Mouse (Mus musculus): ENCODE measurements at regions not wholly inside any gene's neighbourhood (a gene's known extent, or its start where the extent isn't known, plus 50 kb on each side); places are given as distances from the start of the nearest gene placed in this dataset.

DNA sequence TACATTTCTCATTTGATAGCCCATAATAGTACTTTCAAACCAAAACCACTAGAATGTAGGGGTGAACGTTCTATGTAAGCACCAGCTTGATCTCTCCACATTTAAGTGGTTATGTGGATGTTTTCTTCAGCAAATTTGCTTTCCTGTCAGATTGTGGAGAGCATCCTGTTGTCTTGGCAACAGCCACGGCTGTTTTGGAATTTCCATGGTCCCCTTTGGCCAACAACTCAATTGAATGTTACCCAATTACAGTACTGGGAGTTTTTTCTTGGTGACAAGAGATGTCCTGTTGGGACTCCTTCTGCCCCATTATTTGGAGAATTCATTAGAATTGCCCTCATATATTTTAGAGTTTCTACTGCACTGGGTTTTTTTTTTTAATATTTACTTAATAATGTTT, 503.2 kb downstream of the Ndufa4 start:
- ChIA-PET CTCF (interaction anchor here (1.1 kb wide), 1 partner anchor 10 kb away, joined by 3 read pairs; no protein-coding TSS in a partner anchor), POLR2A (no interaction called here)
- TF ChIP-seq CTCF (IDR thresholded peaks at IDR 0.05) = no peak
- DNase-seq (ENCODE audit: low read depth, low spot score) = no peak
- no peaks in the 10 kb centered on the region for H3K27me3 ChIP-seq
- in situ Hi-C loops (cut with MboI; ENCODE audit: low pct_unique_long_range_greater_than_20kb) = no loop called here
- no peak for ATAC-seq

DNA sequence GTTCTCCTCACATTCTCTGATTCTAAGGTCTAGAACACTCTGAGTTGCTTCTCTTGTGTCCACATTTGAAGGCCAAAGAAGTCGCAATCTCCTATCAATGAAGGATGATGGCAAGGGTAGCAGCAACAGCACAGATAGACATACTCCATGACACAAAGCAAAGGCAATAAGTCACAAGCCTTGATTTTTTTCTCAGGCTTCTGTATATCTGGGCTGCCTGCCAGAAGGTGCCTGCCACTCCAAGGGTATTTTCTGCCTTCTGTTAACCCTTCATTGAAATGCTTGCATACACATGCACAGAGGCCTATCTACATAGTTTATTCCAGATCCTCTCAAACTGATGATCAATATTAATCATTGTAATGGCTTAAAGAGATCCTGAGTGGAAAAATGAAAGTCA, 548.2 kb downstream of the Ndufa4 start:
- DNase-seq (ENCODE audit: low read depth, low spot score) (no peak), ATAC-seq (no peak)
- TF ChIP-seq CTCF (IDR thresholded peaks at IDR 0.05) = no peak
- H3K27me3 ChIP-seq = no peaks in the 10 kb centered on the region
- POLR2A ChIA-PET = no interaction called here
- CTCF ChIA-PET = no interaction called here
- in situ Hi-C loops (cut with MboI; ENCODE audit: low pct_unique_long_range_greater_than_20kb) = no loop called here

DNA sequence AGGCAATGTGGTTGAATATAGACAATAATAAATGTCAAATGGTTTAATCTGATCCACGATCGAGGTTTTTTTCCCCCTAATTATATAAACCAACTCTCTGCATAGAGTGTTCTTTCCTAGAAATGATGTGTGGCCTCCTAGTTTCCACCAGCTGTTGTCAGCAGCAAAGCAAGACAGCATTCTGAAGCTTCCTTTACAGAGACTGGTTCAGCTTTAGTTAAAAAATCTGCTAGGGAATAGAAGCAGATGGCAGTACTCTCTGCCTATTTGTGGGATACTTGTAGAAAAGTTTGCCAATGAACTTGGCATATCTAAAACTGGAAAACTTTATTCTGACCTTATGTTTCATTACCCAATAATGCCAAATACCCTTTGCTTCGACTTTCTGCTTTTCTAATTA, 553.7 kb downstream of the Ndufa4 start:
- ATAC-seq (no peak), DNase-seq (ENCODE audit: low read depth, low spot score) (no peak)
- TF ChIP-seq CTCF (IDR thresholded peaks at IDR 0.05) = no peak
- in situ Hi-C loops (cut with MboI; ENCODE audit: low pct_unique_long_range_greater_than_20kb) = no loop called here
- ChIA-PET CTCF (no interaction called here), POLR2A (no interaction called here)
- H3K27me3 ChIP-seq = no peaks in the 10 kb centered on the region

DNA sequence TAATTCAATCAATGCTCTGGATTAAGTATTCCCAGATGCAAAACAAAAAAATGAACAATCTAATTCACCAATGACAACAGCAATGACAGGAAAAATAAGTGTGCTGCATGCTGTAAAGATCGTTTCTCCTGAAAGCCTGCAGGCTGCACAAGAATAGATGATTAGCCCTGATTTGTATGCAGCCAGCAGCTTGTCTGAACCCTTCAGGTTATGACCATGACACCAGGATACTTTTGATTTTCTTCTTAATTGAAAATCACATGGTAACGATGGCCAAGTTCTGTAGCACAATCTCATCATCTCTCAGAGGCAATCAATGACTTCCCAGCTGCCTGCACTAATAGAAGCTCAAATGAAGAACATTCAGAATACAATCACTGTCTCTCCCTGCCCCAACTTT, 573.2 kb downstream of the Ndufa4 start:
- no peaks in the 10 kb centered on the region for H3K27me3 ChIP-seq
- in situ Hi-C loops (cut with MboI; ENCODE audit: low pct_unique_long_range_greater_than_20kb) = no loop called here
- POLR2A ChIA-PET = no interaction called here
- CTCF ChIA-PET = no interaction called here
- TF ChIP-seq CTCF (IDR thresholded peaks at IDR 0.05) = no peak
- DNase-seq (ENCODE audit: low read depth, low spot score) (no peak), ATAC-seq (no peak)

DNA sequence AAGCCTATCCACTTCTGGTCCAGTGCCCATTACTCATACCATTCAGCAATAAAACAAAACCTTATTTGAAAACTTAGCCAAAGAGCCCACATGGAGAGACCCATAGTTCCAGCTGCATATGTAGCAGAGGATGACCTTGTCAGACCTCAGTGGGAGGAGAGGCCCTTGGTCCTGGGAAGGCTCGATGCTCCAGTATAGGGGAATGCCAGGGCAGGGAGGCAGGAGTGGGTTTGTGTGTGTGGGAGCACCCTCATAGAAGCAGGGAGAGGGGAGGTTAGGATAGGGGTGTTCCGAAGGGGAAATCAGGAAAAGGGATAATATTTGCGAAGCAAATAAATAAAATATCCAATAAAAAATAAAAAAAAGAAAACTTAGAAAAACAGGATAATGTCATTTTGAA, 593.6 kb downstream of the Ndufa4 start:
- H3K27me3 ChIP-seq = no peaks in the 10 kb centered on the region
- TF ChIP-seq CTCF (IDR thresholded peaks at IDR 0.05) = no peak
- ChIA-PET CTCF (no interaction called here), POLR2A (no interaction called here)
- DNase-seq (ENCODE audit: low read depth, low spot score) (no peak), ATAC-seq (no peak)
- in situ Hi-C loops (cut with MboI; ENCODE audit: low pct_unique_long_range_greater_than_20kb) = no loop called here

DNA sequence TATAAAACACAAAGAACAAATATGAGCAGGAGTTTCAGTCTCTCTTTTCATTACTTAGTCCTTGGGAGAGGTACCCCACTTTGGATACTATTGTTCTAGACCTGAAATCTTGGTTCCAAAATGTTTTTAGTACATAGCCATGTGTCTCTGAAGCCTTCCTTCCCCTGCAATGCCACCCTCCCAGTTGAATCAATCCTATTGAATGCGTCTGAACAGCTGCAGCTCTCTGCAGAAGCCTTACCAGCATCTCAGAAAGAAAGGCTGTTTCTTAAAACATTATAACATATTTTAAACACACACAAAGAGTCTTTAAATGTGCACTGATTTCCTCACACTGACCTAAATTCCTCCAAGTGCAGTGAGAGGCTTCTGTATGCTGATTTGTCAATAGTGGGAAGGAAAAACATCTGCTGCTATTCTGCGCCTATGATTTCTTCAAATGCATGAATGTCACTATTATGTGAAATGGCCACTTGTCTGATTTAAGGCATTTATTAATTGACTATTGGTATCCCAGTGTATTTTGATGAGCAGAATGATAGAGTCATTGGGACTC, 601.2 kb downstream of the Ndufa4 start:
- TF ChIP-seq CTCF (IDR thresholded peaks at IDR 0.05) = no peak
- POLR2A ChIA-PET = no interaction called here
- ATAC-seq (no peak), DNase-seq (ENCODE audit: low read depth, low spot score) (no peak)
- peaks cover 5% of the 10 kb centered on the region for H3K27me3 ChIP-seq
- in situ Hi-C loops (cut with MboI; ENCODE audit: low pct_unique_long_range_greater_than_20kb) = no loop called here
- CTCF ChIA-PET = no interaction called here

DNA sequence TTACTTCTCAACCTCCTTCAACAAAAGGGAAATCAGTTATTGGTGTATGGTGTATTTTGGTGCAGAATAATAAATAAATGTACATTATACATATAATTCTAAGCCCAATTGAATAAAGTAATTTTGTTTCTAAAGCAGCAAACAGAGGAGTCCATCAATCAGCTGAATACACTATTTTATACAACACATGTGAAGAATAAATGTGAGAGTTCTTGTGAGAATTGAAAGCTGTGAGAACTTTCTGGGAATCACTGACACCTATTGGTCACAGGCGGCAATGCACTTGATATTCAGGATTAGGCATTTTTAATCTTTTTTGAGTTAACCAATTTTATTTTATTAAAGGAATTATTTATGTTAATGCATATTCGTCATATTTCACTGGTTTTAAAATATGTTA, 623.3 kb downstream of the Ndufa4 start:
- no peaks in the 10 kb centered on the region for H3K27me3 ChIP-seq
- DNase-seq (ENCODE audit: low read depth, low spot score) (no peak), ATAC-seq (no peak)
- peak; percentile 62 for TF ChIP-seq CTCF (IDR thresholded peaks at IDR 0.05)
- CTCF ChIA-PET = no interaction called here
- POLR2A ChIA-PET = no interaction called here
- in situ Hi-C loops (cut with MboI; ENCODE audit: low pct_unique_long_range_greater_than_20kb) = no loop called here

DNA sequence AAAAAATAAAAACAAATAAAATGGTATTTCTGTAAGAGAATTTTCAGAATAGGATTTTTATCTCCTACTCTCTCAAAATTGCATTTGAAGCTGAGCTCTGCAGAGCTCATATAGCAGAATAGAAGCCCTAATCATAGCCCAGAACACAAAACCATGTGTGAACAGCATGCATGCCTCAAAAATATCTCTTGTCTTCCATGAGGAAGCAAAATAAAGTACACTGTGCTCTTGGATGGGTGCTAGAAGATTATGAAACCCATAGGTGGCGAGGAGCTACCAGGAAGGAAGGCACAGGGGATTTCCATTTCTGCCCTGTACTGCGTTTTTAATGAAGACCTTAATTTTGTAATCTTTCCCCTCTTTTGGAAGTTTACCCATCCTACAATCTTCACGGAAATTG, 632.1 kb downstream of the Ndufa4 start:
- ChIA-PET POLR2A (no interaction called here), CTCF (no interaction called here)
- peaks cover 4% of the 10 kb centered on the region for H3K27me3 ChIP-seq
- DNase-seq (ENCODE audit: low read depth, low spot score) = no peak
- in situ Hi-C loops (cut with MboI; ENCODE audit: low pct_unique_long_range_greater_than_20kb) = no loop called here
- no peak for ATAC-seq
- no peak for TF ChIP-seq CTCF (IDR thresholded peaks at IDR 0.05)
